Mouse (Mus musculus) bone marrow, adult 2 months (tissue): Measurements from ENCODE around the gene Tmem115. TPM values are rescaled to one million over a fixed set of nuclear protein-coding genes. Genes with fewer than 3 reads are reported as not detected.

ENCODE experiments used
- H3K27ac ChIP-seq: fragments of 200-500 bp; 2 replicates; pipeline ENCODE4 v1.5.1; 2012; ENCODE audit warnings: low read depth, mild to moderate bottlenecking, control low read depth, inconsistent platforms, low read length; ENCODE audit not compliant: control insufficient read depth, poor library complexity, insufficient read depth
- H3K4me1 ChIP-seq: fragments of 200-500 bp; 2 replicates; pipeline ENCODE4 v1.6.1; 2011; ENCODE audit warnings: low read length; ENCODE audit not compliant: control insufficient read depth, insufficient read depth
- H3K4me3 ChIP-seq: fragments of 200-500 bp; replicated peaks from 2 replicates; pipeline ENCODE3; 2011; ENCODE audit warnings: mild to moderate bottlenecking, low read depth, low read length, control low read depth; ENCODE audit not compliant: control insufficient read depth
- CTCF ChIP-seq: fragments of 200-500 bp; IDR thresholded peaks from 2 replicates; pipeline ENCODE4 v1.5.1; 2011; ENCODE audit warnings: low read length, control low read depth; ENCODE audit not compliant: control insufficient read depth, insufficient read depth
- POLR2A ChIP-seq: fragments of 200-500 bp; IDR thresholded peaks from 2 replicates; pipeline ENCODE4 v1.6.1; 2011; ENCODE audit warnings: low read depth, mild to moderate bottlenecking, control low read depth, low read length, borderline replicate concordance; ENCODE audit not compliant: control insufficient read depth
- WGBS: fragments of 180-500 bp; shearing (Covaris S2); methylation state at CpG from one replicate; pipeline ENCODE4 v1.1.7; 2018; 5-methylcytosine and 5-hydroxymethylcytosine counted together
- polyA plus RNA-seq: library from polyadenylated mRNA; stranded (reverse); fragments of >200 nt; gene quantifications from 2 replicates; pipeline ENCODE4 v1.2.4, GENCODE M21; 2011; ENCODE audit warnings: low replicate concordance; ENCODE audit not compliant: missing spikeins, insufficient read depth, insufficient read length

Tmem115 gene
- polyA plus RNA-seq, 1 experiment = 6.6 TPM

GRCm38 (mm10) chr9:107512326-107512725 lies 21.4 kb upstream of the Tmem115 start:
- H3K27ac ChIP-seq = no peak overlapping the region
- no peaks in the 10 kb centered on the region for H3K4me1 ChIP-seq
- 78% methylated on average over 16 of the region's 16 CpGs for WGBS
- no peak overlapping the region for H3K4me3 ChIP-seq
- no peak for TF ChIP-seq POLR2A
- TF ChIP-seq CTCF = no peak

GRCm38 (mm10) chr9:107514303-107514955 lies 19.3 kb upstream of the Tmem115 start:
- H3K4me3 ChIP-seq = no peak overlapping the region
- H3K27ac ChIP-seq = no peak overlapping the region
- H3K4me1 ChIP-seq = no peaks in the 10 kb centered on the region
- WGBS = 29% methylated on average over 14 of the region's 14 CpGs
- TF ChIP-seq POLR2A (no peak), CTCF (peak; percentile 97)

- WGBS = 78% methylated on average over 6 of the region's 6 CpGs
- Histone ChIP-seq H3K27ac (no peak overlapping the region), H3K4me1 (peaks cover 2% of the 10 kb centered on the region; the same call in 1 of the 2 replicates), H3K4me3 (no peak overlapping the region)
- no peak for TF ChIP-seq CTCF
- TF ChIP-seq POLR2A = no peak
Measured at GRCm38 (mm10) chr9:107520331-107520730, 13.4 kb upstream of the Tmem115 start.

DNA sequence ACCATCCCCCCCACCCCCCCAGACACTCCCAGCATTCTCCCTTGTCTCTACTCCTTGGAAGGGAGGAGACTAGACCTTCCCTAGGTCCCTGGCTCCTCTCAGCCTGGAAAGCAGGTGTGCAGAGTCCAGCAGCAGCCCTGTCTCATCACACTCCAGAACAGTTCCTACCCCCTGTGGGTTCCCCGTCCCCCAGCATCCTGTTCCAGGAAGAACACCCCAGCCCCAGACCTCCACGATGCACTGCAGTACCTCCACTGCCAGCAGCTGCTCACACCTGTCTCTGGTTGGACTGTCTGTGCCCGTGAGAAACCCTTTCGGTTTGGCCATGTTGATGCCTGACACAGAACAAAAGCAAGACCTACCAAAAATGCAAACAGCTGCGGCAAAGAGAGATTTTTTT lies 12.6 kb upstream of the Tmem115 start:
- TF ChIP-seq CTCF (no peak), POLR2A (no peak)
- no peak overlapping the region for H3K4me3 ChIP-seq
- H3K4me1 ChIP-seq = peaks cover 2% of the 10 kb centered on the region; the same call in 1 of the 2 replicates
- 16% methylated on average over 5 of the region's 5 CpGs for WGBS
- H3K27ac ChIP-seq = no peak overlapping the region

GRCm38 (mm10) chr9:107521711-107522399 lies 11.9 kb upstream of the Tmem115 start:
- H3K27ac ChIP-seq = no peak overlapping the region
- H3K4me3 ChIP-seq = peak overlapping the region; percentile 36
- peaks cover 2% of the 10 kb centered on the region; the same call in 1 of the 2 replicates for H3K4me1 ChIP-seq
- WGBS = 8% methylated on average over 25 of the region's 25 CpGs
- TF ChIP-seq CTCF = no peak
- TF ChIP-seq POLR2A = no peak

DNA sequence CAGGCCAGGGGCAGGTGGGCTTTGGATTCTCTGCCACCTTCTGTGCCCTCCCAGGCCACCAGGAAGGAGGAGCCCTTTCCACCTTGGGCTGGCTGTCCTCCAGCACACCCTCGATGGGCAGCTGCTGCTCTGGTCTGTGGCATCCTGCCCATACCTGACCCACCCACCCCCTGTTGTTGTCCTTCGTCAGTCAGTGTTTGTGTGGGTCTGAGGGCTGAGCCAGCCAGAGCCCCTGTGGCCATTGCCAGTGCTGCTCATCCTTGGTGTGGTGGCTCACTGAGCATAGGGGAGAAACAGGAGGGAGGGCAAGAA lies 11.4 kb upstream of the Tmem115 start:
- H3K27ac ChIP-seq = no peak overlapping the region
- no peak overlapping the region for H3K4me3 ChIP-seq
- TF ChIP-seq POLR2A = no peak
- TF ChIP-seq CTCF = no peak
- 21% methylated on average over 2 of the region's 2 CpGs for WGBS
- peaks cover 2% of the 10 kb centered on the region; the same call in 1 of the 2 replicates for H3K4me1 ChIP-seq

- TF ChIP-seq CTCF = no peak
- TF ChIP-seq POLR2A = no peak
- H3K4me3 ChIP-seq = no peak overlapping the region
- 10% methylated on average over 44 of the region's 44 CpGs for WGBS
- peak overlapping the region; percentile 6; the same call in 1 of the 2 replicates for H3K27ac ChIP-seq
- peaks cover 2% of the 10 kb centered on the region; the same call in 1 of the 2 replicates for H3K4me1 ChIP-seq
Measured at GRCm38 (mm10) chr9:107526198-107527026, 7.3 kb upstream of the Tmem115 start.
